Mouse (Mus musculus): ENCODE measurements around the gene Glul. TPM values are rescaled to one million over a fixed set of nuclear protein-coding genes. Genes with fewer than 3 reads are reported as not detected.

The Glul gene
- total and polyA plus RNA-seq, 2 experiments from 2014 or later, result 308 to 422 TPM

- Histone ChIP-seq H3K9me3 (ENCODE audit: low read length) (no peaks in the 10 kb centered on the region), H3K4me2 (ENCODE audit: low read depth, low read length) (no peak within 1 kb of the TSS), H3K4me3 (ENCODE audit: low read length) (no peak within 1 kb of the TSS), H3K4me1 (ENCODE audit: insufficient read depth, low read length) (no peaks in the 10 kb centered on the region), H3K9ac (replicated peaks; ENCODE audit: low read length) (no peak within 1 kb of the TSS), H3K27me3 (ENCODE audit: insufficient read depth, low read length) (no peaks in the 10 kb centered on the region), H3K36me3 (ENCODE audit: insufficient read depth, low read length) (no peaks in the 10 kb centered on the region), H3K27ac (no peak within 1 kb of the TSS)
- DNase-seq (ENCODE audit: low spot score), result no peak
- WGBS, result 68% methylated on average over 4 of the region's 4 CpGs
- no peak for ATAC-seq
- no peak for TF ChIP-seq CTCF (IDR thresholded peaks at IDR 0.05; ENCODE audit: low read depth)
Measured at GRCm38 (mm10) chr1:153891442-153891841, 8.3 kb upstream of the Glul start, which contains the start of gene Teddm1a. Gene Teddm1a, plus strand, starts transcription at chr1:153891742.

GRCm38 (mm10) chr1:153893746-153894145 is 6.0 kb upstream of the Glul start:
- no peak for TF ChIP-seq CTCF (IDR thresholded peaks at IDR 0.05; ENCODE audit: low read depth)
- ATAC-seq, result no peak
- H3K9me3 ChIP-seq (ENCODE audit: low read length), result no peaks in the 10 kb centered on the region
- H3K4me3 ChIP-seq (ENCODE audit: low read length), result no peak overlapping the region
- DNase-seq (ENCODE audit: low spot score), result no peak
- H3K9ac ChIP-seq (replicated peaks; ENCODE audit: low read length), result no peak overlapping the region
- H3K27ac ChIP-seq, result no peak overlapping the region
- no peak overlapping the region for H3K4me2 ChIP-seq (ENCODE audit: low read depth, low read length)
- H3K27me3 ChIP-seq (ENCODE audit: insufficient read depth, low read length), result no peaks in the 10 kb centered on the region
- no peaks in the 10 kb centered on the region for H3K4me1 ChIP-seq (ENCODE audit: insufficient read depth, low read length)
- 63% methylated on average over 2 of the region's 2 CpGs for WGBS
- H3K36me3 ChIP-seq (ENCODE audit: insufficient read depth, low read length), result no peaks in the 10 kb centered on the region

GRCm38 (mm10) chr1:153894201-153894893 is 5.4 kb upstream of the Glul start:
- H3K27me3 ChIP-seq (ENCODE audit: insufficient read depth, low read length), result no peaks in the 10 kb centered on the region
- H3K9ac ChIP-seq (replicated peaks; ENCODE audit: low read length), result no peak overlapping the region
- no peak overlapping the region for H3K4me2 ChIP-seq (ENCODE audit: low read depth, low read length)
- ATAC-seq (no peak), DNase-seq (ENCODE audit: low spot score) (no peak)
- H3K27ac ChIP-seq, result peak overlapping the region; percentile 54; the same call in 1 of the 2 replicates
- H3K4me1 ChIP-seq (ENCODE audit: insufficient read depth, low read length), result no peaks in the 10 kb centered on the region
- no peaks in the 10 kb centered on the region for H3K36me3 ChIP-seq (ENCODE audit: insufficient read depth, low read length)
- no peak overlapping the region for H3K4me3 ChIP-seq (ENCODE audit: low read length)
- no peaks in the 10 kb centered on the region for H3K9me3 ChIP-seq (ENCODE audit: low read length)
- WGBS, result 44% methylated on average over 8 of the region's 8 CpGs
- TF ChIP-seq CTCF (IDR thresholded peaks at IDR 0.05; ENCODE audit: low read depth), result no peak

- Histone ChIP-seq H3K4me2 (ENCODE audit: low read depth, low read length) (no peak overlapping the region), H3K4me1 (ENCODE audit: insufficient read depth, low read length) (no peaks in the 10 kb centered on the region), H3K27me3 (ENCODE audit: insufficient read depth, low read length) (no peaks in the 10 kb centered on the region), H3K4me3 (ENCODE audit: low read length) (no peak overlapping the region), H3K36me3 (ENCODE audit: insufficient read depth, low read length) (no peaks in the 10 kb centered on the region), H3K9ac (replicated peaks; ENCODE audit: low read length) (no peak overlapping the region), H3K9me3 (ENCODE audit: low read length) (no peaks in the 10 kb centered on the region), H3K27ac (no peak overlapping the region)
- ATAC-seq, result no peak
- peak; percentile 90 for TF ChIP-seq CTCF (IDR thresholded peaks at IDR 0.05; ENCODE audit: low read depth)
- WGBS, result 36% methylated on average over 5 of the region's 5 CpGs
- peak; percentile 89 for DNase-seq (ENCODE audit: low spot score)
Measured at GRCm38 (mm10) chr1:153894979-153895378, 4.8 kb upstream of the Glul start.

GRCm38 (mm10) chr1:153897196-153897595 is 2.5 kb upstream of the Glul start:
- TF ChIP-seq CTCF (IDR thresholded peaks at IDR 0.05; ENCODE audit: low read depth), result no peak
- no peak overlapping the region for H3K27ac ChIP-seq
- H3K36me3 ChIP-seq (ENCODE audit: insufficient read depth, low read length), result no peaks in the 10 kb centered on the region
- DNase-seq (ENCODE audit: low spot score) (no peak), ATAC-seq (no peak)
- WGBS, result 87% methylated on average over 8 of the region's 8 CpGs
- no peak overlapping the region for H3K4me3 ChIP-seq (ENCODE audit: low read length)
- no peak overlapping the region for H3K4me2 ChIP-seq (ENCODE audit: low read depth, low read length)
- no peaks in the 10 kb centered on the region for H3K9me3 ChIP-seq (ENCODE audit: low read length)
- no peaks in the 10 kb centered on the region for H3K27me3 ChIP-seq (ENCODE audit: insufficient read depth, low read length)
- no peak overlapping the region for H3K9ac ChIP-seq (replicated peaks; ENCODE audit: low read length)
- peaks cover 9% of the 10 kb centered on the region; the same call in 1 of the 2 replicates for H3K4me1 ChIP-seq (ENCODE audit: insufficient read depth, low read length)

GRCm38 (mm10) chr1:153898989-153899730 is 584 bp upstream of the Glul start:
- peak overlapping the region; percentile 73 for H3K9ac ChIP-seq (replicated peaks; ENCODE audit: low read length)
- ATAC-seq (peak; percentile 57), DNase-seq (ENCODE audit: low spot score) (no peak)
- TF ChIP-seq CTCF (IDR thresholded peaks at IDR 0.05; ENCODE audit: low read depth), result no peak
- H3K4me1 ChIP-seq (ENCODE audit: insufficient read depth, low read length), result peaks cover 9% of the 10 kb centered on the region; the same call in 1 of the 2 replicates
- H3K36me3 ChIP-seq (ENCODE audit: insufficient read depth, low read length), result peaks cover 11% of the 10 kb centered on the region
- H3K27ac ChIP-seq, result peak overlapping the region; percentile 94
- 13% methylated on average over 22 of the region's 22 CpGs for WGBS
- no peaks in the 10 kb centered on the region for H3K27me3 ChIP-seq (ENCODE audit: insufficient read depth, low read length)
- no peaks in the 10 kb centered on the region for H3K9me3 ChIP-seq (ENCODE audit: low read length)
- H3K4me2 ChIP-seq (ENCODE audit: low read depth, low read length), result peak overlapping the region; percentile 72
- peak overlapping the region; percentile 81 for H3K4me3 ChIP-seq (ENCODE audit: low read length)
